Mouse (Mus musculus): ENCODE data around the gene Bcl6. TPM values are rescaled to one million over a fixed set of nuclear protein-coding genes. Genes with fewer than 3 reads are reported as not detected.

Bcl6 gene
- total and polyA plus RNA-seq, 3 experiments, result 0.20 to 0.60 (median 0.25) TPM

GRCm38 (mm10) chr16:24016273-24016672, 27.6 kb upstream of the Bcl6 start:
- H3K79me2 ChIP-seq (replicated peaks; ENCODE audit: control insufficient read depth, extremely low read depth, insufficient read depth, poor library complexity, severe bottlenecking), result no peaks in the 10 kb centered on the region
- no peak overlapping the region for H3K4me3 ChIP-seq (replicated peaks in 1 of 3; ENCODE audit: low read depth in 2 of 3, low read length in 2 of 3, poor library complexity in 1 of 3)
- no peaks in the 10 kb centered on the region for H3K9me3 ChIP-seq (replicated peaks; ENCODE audit: low read length)
- H3K27ac ChIP-seq (ENCODE audit: insufficient read depth, low read depth), result no peak overlapping the region
- peaks cover 2% of the 10 kb centered on the region for H3K27me3 ChIP-seq (replicated peaks)
- H3K4me2 ChIP-seq (ENCODE audit: insufficient read depth, low read depth, poor library complexity, severe bottlenecking), result no peak overlapping the region
- H3K4me1 ChIP-seq (ENCODE audit: control insufficient read depth in 1 of 2, insufficient read depth in 2 of 2), result peaks cover 4 to 13% of the 10 kb centered on the region in 2 experiments; a peak in 2 of 4 replicates
- dilution Hi-C loops (cut with MboI; ENCODE audit: extremely low pct_ligation_motif_present, extremely low pct_unique_long_range_greater_than_20kb, low sequenced_read_pairs), result no loop called here
- no peaks in the 10 kb centered on the region for H3K36me3 ChIP-seq (replicated peaks in 1 of 2; ENCODE audit: control insufficient read depth in 1 of 2, insufficient read depth in 1 of 2, low read length in 1 of 2)
- no peak overlapping the region for H3K9ac ChIP-seq (ENCODE audit: insufficient read depth, low read depth)
- in situ Hi-C loops (cut with MboI; ENCODE audit: low pct_ligation_motif_present, low pct_unique_long_range_greater_than_20kb, low sequenced_read_pairs), result no loop called here
- TF ChIP-seq ETS1 (conservative IDR thresholded peaks at IDR 0.05; ENCODE audit: low read depth, low read length) (no peak), MXI1 (IDR thresholded peaks at IDR 0.05; ENCODE audit: low read depth, low read length) (no peak), CTCF (conservative IDR thresholded peaks at IDR 0.05 in 1 of 2, IDR thresholded peaks at IDR 0.05 in 1 of 2; ENCODE audit: low read depth in 2 of 2, low read length in 2 of 2) (no peak), HCFC1 (IDR thresholded peaks at IDR 0.05; ENCODE audit: low read depth, low read length) (no peak), ZNF384 (IDR thresholded peaks at IDR 0.05; ENCODE audit: low read depth, low read length) (no peak), UBTF (IDR thresholded peaks at IDR 0.05; ENCODE audit: low read depth, low read length) (no peak), MEF2A (IDR thresholded peaks at IDR 0.05; ENCODE audit: borderline replicate concordance, low read depth, low read length) (no peak), CHD2 (IDR thresholded peaks at IDR 0.05; ENCODE audit: low read length) (no peak), NRF1 (IDR thresholded peaks at IDR 0.05; ENCODE audit: low read depth, low read length) (no peak), USF1 (IDR thresholded peaks at IDR 0.05; ENCODE audit: low read depth, low read length) (no peak), MYC (IDR thresholded peaks at IDR 0.05; ENCODE audit: low read depth, low read length) (no peak), ZKSCAN1 (IDR thresholded peaks at IDR 0.05; ENCODE audit: borderline replicate concordance, low read depth, low read length) (no peak), MAFK (IDR thresholded peaks at IDR 0.05; ENCODE audit: insufficient replicate concordance, low read length) (no peak), RCOR1 (conservative IDR thresholded peaks at IDR 0.05; ENCODE audit: low read depth, low read length) (no peak)
- DNase-seq (ENCODE audit: extremely low read depth), result no peak

DNA sequence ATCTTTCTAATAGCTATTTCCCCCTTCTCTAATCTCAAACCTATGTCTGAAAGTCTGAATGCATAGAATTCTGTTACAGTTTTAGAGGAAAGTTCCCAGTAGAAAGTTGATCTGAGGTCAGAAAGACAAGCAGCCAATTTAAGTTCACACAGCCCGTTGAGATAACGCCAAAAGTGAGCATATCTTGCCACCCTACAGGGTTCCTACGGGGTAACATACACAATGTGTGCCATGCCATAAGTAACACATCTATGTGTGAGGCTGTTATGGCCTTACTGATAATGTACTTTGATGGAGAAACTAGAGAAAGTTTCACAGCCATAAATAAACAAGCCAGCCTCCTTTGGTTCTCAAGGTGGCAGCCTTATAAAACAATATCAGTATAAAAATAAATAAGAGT, 25.7 kb upstream of the Bcl6 start:
- no peaks in the 10 kb centered on the region for H3K9me3 ChIP-seq (replicated peaks; ENCODE audit: low read length)
- dilution Hi-C loops (cut with MboI; ENCODE audit: extremely low pct_ligation_motif_present, extremely low pct_unique_long_range_greater_than_20kb, low sequenced_read_pairs), result no loop called here
- no peak overlapping the region for H3K27ac ChIP-seq (ENCODE audit: insufficient read depth, low read depth)
- H3K79me2 ChIP-seq (replicated peaks; ENCODE audit: control insufficient read depth, extremely low read depth, insufficient read depth, poor library complexity, severe bottlenecking), result no peaks in the 10 kb centered on the region
- no peaks in the 10 kb centered on the region for H3K36me3 ChIP-seq (replicated peaks in 1 of 2; ENCODE audit: control insufficient read depth in 1 of 2, insufficient read depth in 1 of 2, low read length in 1 of 2)
- TF ChIP-seq CHD2 (IDR thresholded peaks at IDR 0.05; ENCODE audit: low read length), result no peak
- TF ChIP-seq UBTF (IDR thresholded peaks at IDR 0.05; ENCODE audit: low read depth, low read length), result no peak
- no peak for TF ChIP-seq MXI1 (IDR thresholded peaks at IDR 0.05; ENCODE audit: low read depth, low read length)
- TF ChIP-seq TBP (conservative IDR thresholded peaks at IDR 0.05; ENCODE audit: low read depth, low read length), result no peak
- no peak for TF ChIP-seq MAFK (IDR thresholded peaks at IDR 0.05; ENCODE audit: insufficient replicate concordance, low read length)
- TF ChIP-seq NELFE (IDR thresholded peaks at IDR 0.05; ENCODE audit: low read depth, low read length), result no peak
- TF ChIP-seq JUN (IDR thresholded peaks at IDR 0.05; ENCODE audit: insufficient read depth, low read depth, low read length), result no peak
- TF ChIP-seq POLR2A (IDR thresholded peaks at IDR 0.05; ENCODE audit: low read depth, low read length), result no peak
- TF ChIP-seq ZNF384 (IDR thresholded peaks at IDR 0.05; ENCODE audit: low read depth, low read length), result no peak
- no peak for DNase-seq (ENCODE audit: extremely low read depth)
- no peak overlapping the region for H3K4me3 ChIP-seq (replicated peaks in 1 of 3; ENCODE audit: low read depth in 2 of 3, low read length in 2 of 3, poor library complexity in 1 of 3)
- H3K27me3 ChIP-seq (replicated peaks), result peaks cover 2% of the 10 kb centered on the region
- no peak overlapping the region for H3K4me2 ChIP-seq (ENCODE audit: insufficient read depth, low read depth, poor library complexity, severe bottlenecking)
- in situ Hi-C loops (cut with MboI; ENCODE audit: low pct_ligation_motif_present, low pct_unique_long_range_greater_than_20kb, low sequenced_read_pairs), result no loop called here
- H3K9ac ChIP-seq (ENCODE audit: insufficient read depth, low read depth), result no peak overlapping the region
- H3K4me1 ChIP-seq (ENCODE audit: control insufficient read depth in 1 of 2, insufficient read depth in 2 of 2), result peaks cover 4 to 13% of the 10 kb centered on the region in 2 experiments; a peak in 2 of 4 replicates
